In the genomic region with DNA sequence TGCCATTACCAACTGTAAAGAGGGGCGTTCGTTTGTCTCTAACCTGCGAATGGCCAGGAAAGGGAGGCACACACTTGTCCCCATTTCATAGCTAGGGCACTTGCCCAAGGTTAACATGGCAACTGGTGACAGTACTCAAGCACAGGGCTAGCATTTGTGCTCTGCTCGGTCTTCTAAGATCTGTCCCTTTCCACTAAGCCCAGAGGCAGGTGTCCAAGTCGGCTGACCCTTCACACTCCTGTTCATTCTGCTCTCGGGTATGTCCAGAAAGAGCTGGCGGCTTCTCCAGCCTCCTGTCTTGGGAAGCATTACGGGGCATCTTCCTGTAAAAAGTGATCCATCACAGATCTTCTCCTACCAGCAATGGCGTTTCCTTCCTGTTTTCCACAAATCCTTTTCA, we compare ENCODE assay signal across 8 mouse cellular contexts. TPM values are rescaled to one million over a fixed set of nuclear protein-coding genes. Genes with fewer than 3 reads are reported as not detected.
DNase-seq lines count a peak whose midpoint lies in the region; ATAC-seq lines count a peak whose summit lies in the region.

No protein-coding gene starts in this region.

- no peaks in the 10 kb centered on the region for H3K36me3 ChIP-seq in neural tube, embryonic 11.5 days (ENCODE audit: control insufficient read depth, insufficient read depth, low read length)
- no peaks in the 10 kb centered on the region for H3K36me3 ChIP-seq in limb, embryonic 13.5 days

- peak; percentile 21 for DNase-seq in adrenal gland, postnatal 10 days
- no peak for DNase-seq in adrenal gland, postnatal 4 days (ENCODE audit: low spot score in 2 of 2)
- DNase-seq in neural tube, embryonic 11.5 days (ENCODE audit: low spot score) = no peak
- DNase-seq in neural tube, embryonic 10.5 days (ENCODE audit: extremely low spot score, low spot score) = no peak
- DNase-seq in frontal cortex, postnatal 14 days (ENCODE audit: low spot score in 2 of 2) = no peak
- no peak for DNase-seq in testis, postnatal 14 days (ENCODE audit: low spot score)
- DNase-seq in left cerebral cortex, postnatal 25 days (ENCODE audit: low spot score in 2 of 2) = no peak

- H3K4me2 ChIP-seq in neural tube, embryonic 11.5 days (ENCODE audit: low read depth) = peak overlapping the region; percentile 83
- H3K4me2 ChIP-seq in limb, embryonic 13.5 days (replicated peaks) = peak overlapping the region; percentile 98

- H3K4me1 ChIP-seq in neural tube, embryonic 11.5 days (ENCODE audit: control insufficient read depth, insufficient read depth, low read length) = peaks cover 11% of the 10 kb centered on the region
- peaks cover 45% of the 10 kb centered on the region for H3K4me1 ChIP-seq in limb, embryonic 13.5 days

- no peak overlapping the region for H3K4me3 ChIP-seq in neural tube, embryonic 11.5 days (ENCODE audit: low read depth, low read length)
- peak overlapping the region; percentile 61 for H3K4me3 ChIP-seq in limb, embryonic 13.5 days

- intact Hi-C loops in left cerebral cortex, postnatal 25 days (cut with DNase I) = no loop called here

- no peaks in the 10 kb centered on the region for H3K9me3 ChIP-seq in neural tube, embryonic 11.5 days (ENCODE audit: control insufficient read depth, low read length)
- no peaks in the 10 kb centered on the region for H3K9me3 ChIP-seq in limb, embryonic 13.5 days

- WGBS in neural tube, embryonic 11.5 days = 37% methylated on average over 9 of the region's 9 CpGs
- WGBS in limb, embryonic 13.5 days = 40% methylated on average over 9 of the region's 9 CpGs

- H3K27ac ChIP-seq in neural tube, embryonic 11.5 days (ENCODE audit: low read depth, low read length) = no peak overlapping the region
- no peak overlapping the region for H3K27ac ChIP-seq in limb, embryonic 13.5 days

- ATAC-seq in neural tube, embryonic 11.5 days (ENCODE audit: insufficient read depth, low FRiP score, low TSS enrichment) = no peak
- no peak for ATAC-seq in limb, embryonic 13.5 days (ENCODE audit: low FRiP score, low read depth)

- no peaks in the 10 kb centered on the region for H3K27me3 ChIP-seq in neural tube, embryonic 11.5 days (ENCODE audit: control insufficient read depth, insufficient read depth, low read length)
- H3K27me3 ChIP-seq in limb, embryonic 13.5 days = no peaks in the 10 kb centered on the region

- H3K9ac ChIP-seq in neural tube, embryonic 11.5 days (ENCODE audit: low read length) = no peak overlapping the region
- H3K9ac ChIP-seq in limb, embryonic 13.5 days = no peak overlapping the region

RNA-seq across cellular contexts. Expression of a gene that starts 0.4 kb away (rescaled TPM):
- total RNA-seq in adrenal gland, postnatal 10 days (2021) = 10 to 100 TPM in 1 of 2 experiments, 1 to 10 TPM in 1; 8.8 to 11.9 TPM
- 10 to 100 TPM; 15.9 to 19.1 TPM for total RNA-seq in adrenal gland, postnatal 4 days (2021)
- polyA plus RNA-seq in neural tube, embryonic 11.5 days (2014; fragmentation: Nextera tagmentation; extraction: Ambion mirVana) = 12.1 and 12.6 TPM in 2 replicates
- polyA plus RNA-seq in limb, embryonic 13.5 days (2015; fragmentation: Nextera tagmentation; extraction: Ambion mirVana) = 50.8 and 51.5 TPM in 2 replicates
- 1 to 10 TPM; 1.4 to 2.3 TPM for total RNA-seq in left cerebral cortex, postnatal 25 days (2021)

RNA-seq across cellular contexts. Expression of a gene that starts 20.4 kb away (rescaled TPM):
- under 1 TPM; 0.61 to 0.63 TPM for total RNA-seq in adrenal gland, postnatal 10 days (2021)
- total RNA-seq in adrenal gland, postnatal 4 days (2021) = under 1 TPM; 0.48 to 0.87 TPM
- 0.70 and 0.96 TPM in 2 replicates for polyA plus RNA-seq in neural tube, embryonic 11.5 days (2014; fragmentation: Nextera tagmentation; extraction: Ambion mirVana)
- polyA plus RNA-seq in limb, embryonic 13.5 days (2015; fragmentation: Nextera tagmentation; extraction: Ambion mirVana) = 0.87 and 0.90 TPM in 2 replicates
- total RNA-seq in left cerebral cortex, postnatal 25 days (2021) = 10 to 100 TPM in 1 of 2 experiments, 1 to 10 TPM in 1; 9.8 to 11.4 TPM

RNA-seq across cellular contexts. Expression of a gene that starts 34.6 kb away (rescaled TPM):
- 10 to 100 TPM; 92.4 to 94.7 TPM for total RNA-seq in adrenal gland, postnatal 10 days (2021)
- total RNA-seq in adrenal gland, postnatal 4 days (2021) = 100 to 1,000 TPM; 124 to 135 TPM
- polyA plus RNA-seq in neural tube, embryonic 11.5 days (2014; fragmentation: Nextera tagmentation; extraction: Ambion mirVana) = 42.0 and 44.0 TPM in 2 replicates
- polyA plus RNA-seq in limb, embryonic 13.5 days (2015; fragmentation: Nextera tagmentation; extraction: Ambion mirVana) = 39.1 and 41.0 TPM in 2 replicates
- 100 to 1,000 TPM; 767 to 776 TPM for total RNA-seq in left cerebral cortex, postnatal 25 days (2021)

RNA-seq across cellular contexts. Expression of a gene that starts 49.6 kb away (rescaled TPM):
- total RNA-seq in adrenal gland, postnatal 10 days (2021) = 1 to 10 TPM in 1 of 2 experiments, under 1 TPM in 1; 0.96 to 1.1 TPM
- total RNA-seq in adrenal gland, postnatal 4 days (2021) = 1 to 10 TPM in 1 of 2 experiments, under 1 TPM in 1; 0.68 to 1.2 TPM
- polyA plus RNA-seq in neural tube, embryonic 11.5 days (2014; fragmentation: Nextera tagmentation; extraction: Ambion mirVana) = 0.51 and 0.95 TPM in 2 replicates
- 2.1 and 2.4 TPM in 2 replicates for polyA plus RNA-seq in limb, embryonic 13.5 days (2015; fragmentation: Nextera tagmentation; extraction: Ambion mirVana)
- total RNA-seq in left cerebral cortex, postnatal 25 days (2021) = under 1 TPM; 0.37 to 0.62 TPM

RNA-seq across cellular contexts. Expression of a gene that starts 51.1 kb away (rescaled TPM):
- total RNA-seq in adrenal gland, postnatal 10 days (2021) = 1 to 10 TPM; 1.9 to 2.3 TPM
- 1 to 10 TPM; 1.1 to 1.9 TPM for total RNA-seq in adrenal gland, postnatal 4 days (2021)
- 5.2 and 5.3 TPM in 2 replicates for polyA plus RNA-seq in neural tube, embryonic 11.5 days (2014; fragmentation: Nextera tagmentation; extraction: Ambion mirVana)
- polyA plus RNA-seq in limb, embryonic 13.5 days (2015; fragmentation: Nextera tagmentation; extraction: Ambion mirVana) = 0.87 and 1.1 TPM in 2 replicates
- 10 to 100 TPM; 31.8 to 36.8 TPM for total RNA-seq in left cerebral cortex, postnatal 25 days (2021)

Comparison
In these comparisons a context has a peak if more than half of its experiments do, and no peak if none do; other contexts are left out.
1. RNA of a gene that starts 20.4 kb away (total RNA-seq): 9.8 to 11.4 TPM in left cerebral cortex, postnatal 25 days; 0.48 to 0.87 TPM in adrenal gland, postnatal 4 days and 0.61 to 0.63 TPM in adrenal gland, postnatal 10 days; every median in the first group is over 4 times any median in the second.
2. RNA of a gene that starts 34.6 kb away (total RNA-seq): 767 to 776 TPM in left cerebral cortex, postnatal 25 days; 124 to 135 TPM in adrenal gland, postnatal 4 days and 92.4 to 94.7 TPM in adrenal gland, postnatal 10 days; every median in the first group is over 4 times any median in the second.